Comparison of ENCODE assay signal across 32 mouse cellular contexts in the genomic region with DNA sequence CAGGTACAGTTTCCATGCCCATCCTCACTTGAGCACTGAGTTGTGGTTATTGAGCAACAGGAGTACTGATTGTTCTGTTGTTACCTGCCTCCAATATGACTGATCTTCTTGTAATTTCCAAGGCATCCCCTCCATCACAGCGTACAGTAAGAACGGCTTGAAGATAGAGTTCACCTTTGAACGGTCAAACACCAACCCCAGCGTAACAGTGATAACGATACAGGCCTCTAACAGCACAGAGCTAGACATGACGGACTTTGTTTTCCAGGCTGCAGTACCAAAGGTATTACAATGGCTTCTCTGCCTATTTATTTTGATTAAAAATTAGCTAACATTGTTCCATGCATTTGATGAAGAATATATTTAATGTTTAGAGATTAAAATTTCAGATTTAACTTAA.
"Had no signal": no experiment of that assay in that cellular context is flagged by ENCODE, and none has a peak within 500 bp of the region (broad histone marks: within the 10 kb centered on the region; RNA-seq: fewer than 3 reads in every experiment).

No protein-coding gene starts in this region.

- DNase-seq: heart, postnatal 10 days; heart, postnatal 14 days; heart, postnatal 36 days; heart, postnatal 4 days; kidney, adult 11 months; kidney, adult 18-20 months; kidney, adult 2 months; kidney, adult 8-10 months; kidney, adult 9 months; kidney, postnatal 10 days; kidney, postnatal 14 days; kidney, postnatal 25 days; kidney, postnatal 36 days; kidney, postnatal 4 days; layer of hippocampus, adult 9-11 months; layer of hippocampus, postnatal 36 days had no signal

- H3K27me3 ChIP-seq: heart, embryonic 12.5 days; heart, embryonic 13.5 days; heart, embryonic 15.5 days; hindbrain, embryonic 12.5 days; hindbrain, embryonic 13.5 days; hindbrain, embryonic 15.5 days had no signal

- H3K9me3 ChIP-seq: heart, embryonic 10.5 days; heart, embryonic 12.5 days; heart, embryonic 13.5 days; heart, embryonic 15.5 days; hindbrain, embryonic 10.5 days; hindbrain, embryonic 12.5 days; hindbrain, embryonic 13.5 days; hindbrain, embryonic 15.5 days had no signal

- H3K4me1 ChIP-seq: heart, embryonic 10.5 days; heart, embryonic 12.5 days; heart, embryonic 13.5 days; heart, embryonic 15.5 days; hindbrain, embryonic 10.5 days; hindbrain, embryonic 12.5 days; hindbrain, embryonic 13.5 days; hindbrain, embryonic 15.5 days had no signal

- H3K27ac ChIP-seq: heart, embryonic 10.5 days; heart, embryonic 13.5 days; heart, embryonic 15.5 days; hindbrain, embryonic 10.5 days; hindbrain, embryonic 12.5 days; hindbrain, embryonic 13.5 days; hindbrain, embryonic 14.5 days; hindbrain, embryonic 15.5 days; hindbrain, postnatal 0 days; kidney, postnatal 0 days; layer of hippocampus, adult 2 months; left cerebral cortex, adult 2 months had no signal

- H3K4me3 ChIP-seq: heart, embryonic 10.5 days; heart, embryonic 12.5 days; heart, embryonic 13.5 days; heart, embryonic 15.5 days; hindbrain, embryonic 10.5 days; hindbrain, embryonic 12.5 days; hindbrain, embryonic 13.5 days; hindbrain, embryonic 15.5 days; layer of hippocampus, adult 2 months; left cerebral cortex, adult 2 months had no signal

- H3K4me2 ChIP-seq: heart, embryonic 11.5 days; heart, embryonic 12.5 days; heart, embryonic 13.5 days; heart, embryonic 15.5 days; hindbrain, embryonic 12.5 days; hindbrain, embryonic 13.5 days; hindbrain, embryonic 14.5 days; hindbrain, embryonic 15.5 days had no signal

- H3K9ac ChIP-seq: heart, embryonic 12.5 days; heart, embryonic 13.5 days; heart, embryonic 15.5 days; hindbrain, embryonic 12.5 days; hindbrain, embryonic 13.5 days; hindbrain, embryonic 14.5 days; hindbrain, embryonic 15.5 days had no signal

- ATAC-seq: hindbrain, embryonic 16.5 days; hindbrain, postnatal 0 days; inflammation-experienced regulatory T-cells, adult 6 months had no signal
